Mouse (Mus musculus): ENCODE measurements around the gene Dazl. TPM values are rescaled to one million over a fixed set of nuclear protein-coding genes. Genes with fewer than 3 reads are reported as not detected.

Dazl gene
- polyA plus RNA-seq, 1 experiment from 2014 or later = 0.27 TPM

DNA sequence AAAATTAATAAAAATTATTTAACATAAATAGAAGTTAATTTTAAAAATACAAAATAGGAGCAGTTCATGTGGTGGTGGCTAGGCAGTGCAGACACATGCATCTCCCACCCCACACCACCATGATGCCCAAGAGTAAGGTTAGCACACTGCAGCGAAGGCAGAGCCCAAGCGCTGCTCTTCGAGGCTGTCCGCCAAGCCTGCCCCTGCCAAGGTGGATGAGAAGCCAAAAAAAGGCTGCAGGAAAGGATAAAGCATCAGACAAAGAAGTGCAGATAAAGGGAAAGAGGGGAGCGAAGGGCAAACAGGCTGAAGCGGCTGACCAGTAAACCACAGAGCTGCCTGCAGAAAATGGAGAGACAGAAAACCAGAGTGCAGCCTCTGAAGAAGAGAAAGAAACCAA lies 32.6 kb downstream of the Dazl start:
- WGBS = 93% methylated on average over 6 of the region's 6 CpGs

DNA sequence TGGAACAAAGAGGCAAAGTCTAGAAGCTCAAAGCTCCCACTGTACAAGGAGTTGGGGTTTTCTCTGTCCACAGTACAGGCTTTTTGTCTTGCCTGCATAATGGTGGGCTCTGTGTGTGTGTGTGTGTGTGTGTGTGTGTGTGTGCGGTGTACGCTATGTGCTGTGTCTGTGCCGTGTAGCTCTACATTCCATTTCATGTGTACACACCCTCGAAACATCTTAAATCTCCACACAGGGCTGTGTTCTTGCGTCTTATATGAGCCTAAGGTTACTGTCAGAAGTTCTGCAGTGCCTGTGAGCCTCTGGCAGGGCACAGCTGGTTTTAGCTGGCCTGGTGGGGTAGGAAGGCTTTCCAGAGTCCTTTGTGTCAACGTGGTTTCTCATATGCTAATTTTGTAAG lies 46.8 kb downstream of the Dazl start:
- whole genome bisulfite sequencing = 80% methylated on average over 6 of the region's 6 CpGs
- Histone ChIP-seq H3K36me3 (no peaks in the 10 kb centered on the region), H3K9ac (no peak overlapping the region), H3K27ac (no peak overlapping the region), H3K9me3 (no peaks in the 10 kb centered on the region), H3K27me3 (no peaks in the 10 kb centered on the region), H3K4me2 (no peak overlapping the region), H3K4me3 (no peak overlapping the region), H3K4me1 (replicated peaks) (no peaks in the 10 kb centered on the region; the same call in 1 of the 2 replicates)
- ATAC-seq (ENCODE audit: low FRiP score) = no peak

More for the DNA sequence above, 32.6 kb downstream of the Dazl start:
- Histone ChIP-seq H3K4me1 (replicated peaks) (no peaks in the 10 kb centered on the region), H3K9ac (no peak overlapping the region), H3K9me3 (peaks cover 7% of the 10 kb centered on the region; the same call in 1 of the 2 replicates), H3K4me3 (no peak overlapping the region), H3K4me2 (no peak overlapping the region), H3K27me3 (no peaks in the 10 kb centered on the region), H3K36me3 (no peaks in the 10 kb centered on the region), H3K27ac (no peak overlapping the region)
- no peak for ATAC-seq (ENCODE audit: low FRiP score)

GRCm38 (mm10) chr17:50244675-50245074 lies 48.8 kb downstream of the Dazl start:
- ATAC-seq (ENCODE audit: low FRiP score) = peak; percentile 38; the same call in 1 of the 2 replicates

DNA sequence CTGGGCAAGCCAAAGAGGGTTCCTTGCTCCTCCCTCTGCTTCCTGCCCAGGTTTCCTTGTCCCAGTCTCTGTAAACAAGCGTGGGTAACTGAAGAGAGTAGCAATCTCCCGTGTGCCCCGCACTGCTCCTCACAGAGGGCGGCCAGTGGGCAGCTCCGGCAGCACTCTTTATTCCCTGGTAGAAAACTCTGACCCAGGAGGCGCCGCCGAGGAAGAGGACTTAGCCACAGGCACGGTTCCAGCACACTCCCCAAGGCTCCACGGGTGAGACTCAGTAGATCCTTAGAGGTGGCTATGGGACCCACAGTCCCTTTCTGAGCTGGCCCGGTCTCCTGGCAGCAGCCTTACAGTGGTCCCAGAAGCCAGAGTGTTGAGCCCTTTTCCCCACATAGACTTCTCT lies 50.1 kb downstream of the Dazl start:
- 91% methylated on average over 11 of the region's 11 CpGs for WGBS
- H3K4me1 ChIP-seq (replicated peaks) = no peaks in the 10 kb centered on the region; the same call in 1 of the 2 replicates
- H3K4me3 ChIP-seq = no peak overlapping the region
- no peak overlapping the region for H3K27ac ChIP-seq
- no peak overlapping the region for H3K9ac ChIP-seq
- no peaks in the 10 kb centered on the region for H3K36me3 ChIP-seq
- H3K4me2 ChIP-seq = no peak overlapping the region
- H3K9me3 ChIP-seq = no peaks in the 10 kb centered on the region
- no peak for ATAC-seq (ENCODE audit: low FRiP score)
- peaks cover 4% of the 10 kb centered on the region; the same call in 1 of the 2 replicates for H3K27me3 ChIP-seq

More at GRCm38 (mm10) chr17:50244675-50245074, 48.8 kb downstream of the Dazl start:
- no peaks in the 10 kb centered on the region for H3K9me3 ChIP-seq
- no peak overlapping the region for H3K9ac ChIP-seq
- no peaks in the 10 kb centered on the region for H3K36me3 ChIP-seq
- no peak overlapping the region for H3K4me3 ChIP-seq
- H3K27ac ChIP-seq = no peak overlapping the region
- WGBS = 66% methylated on average over 4 of the region's 4 CpGs
- H3K4me2 ChIP-seq = no peak overlapping the region
- no peaks in the 10 kb centered on the region; the same call in 1 of the 2 replicates for H3K4me1 ChIP-seq (replicated peaks)
- H3K27me3 ChIP-seq = no peaks in the 10 kb centered on the region

GRCm38 (mm10) chr17:50237818-50238610 lies 55.4 kb downstream of the Dazl start:
- H3K9ac ChIP-seq = no peak overlapping the region; the same call in 1 of the 2 replicates
- ATAC-seq (ENCODE audit: low FRiP score) = 0 out of 2 replicates have a peak, but pooled peaks have one; percentile 14
- no peaks in the 10 kb centered on the region for H3K36me3 ChIP-seq
- no peak overlapping the region for H3K4me3 ChIP-seq
- peak overlapping the region; percentile 93; the same call in 1 of the 2 replicates for H3K27ac ChIP-seq
- H3K9me3 ChIP-seq = no peaks in the 10 kb centered on the region
- WGBS = 63% methylated on average over 11 of the region's 11 CpGs
- H3K27me3 ChIP-seq = peaks cover 10% of the 10 kb centered on the region; the same call in 1 of the 2 replicates
- peaks cover 17% of the 10 kb centered on the region for H3K4me1 ChIP-seq (replicated peaks)
- no peak overlapping the region for H3K4me2 ChIP-seq

DNA sequence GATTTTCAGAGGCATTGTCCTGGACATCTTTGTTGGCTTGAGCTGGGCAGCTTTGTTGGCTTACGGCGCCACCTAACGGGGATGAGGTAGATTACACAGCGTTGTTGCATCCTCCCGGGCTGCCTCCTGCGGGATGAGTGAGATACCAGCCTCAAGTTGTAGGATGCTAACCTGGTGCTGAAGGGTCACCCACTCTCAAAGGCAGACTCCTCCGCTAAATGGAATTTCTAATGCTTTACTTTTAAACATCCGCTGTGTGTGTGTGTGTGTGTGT lies 56.1 kb downstream of the Dazl start:
- no peaks in the 10 kb centered on the region for H3K9me3 ChIP-seq
- peak; percentile 85 for ATAC-seq (ENCODE audit: low FRiP score)
- peak overlapping the region; percentile 27 for H3K4me2 ChIP-seq
- H3K36me3 ChIP-seq = no peaks in the 10 kb centered on the region
- peak overlapping the region; percentile 93 for H3K27ac ChIP-seq
- peaks cover 10% of the 10 kb centered on the region; the same call in 1 of the 2 replicates for H3K27me3 ChIP-seq
- H3K4me1 ChIP-seq (replicated peaks) = peaks cover 17% of the 10 kb centered on the region
- H3K9ac ChIP-seq = peak overlapping the region; percentile 53; the same call in 1 of the 2 replicates
- H3K4me3 ChIP-seq = no peak overlapping the region
- 6% methylated on average over 8 of the region's 8 CpGs for WGBS

GRCm38 (mm10) chr17:50236702-50237435 lies 56.6 kb downstream of the Dazl start:
- no peak overlapping the region for H3K4me3 ChIP-seq
- ATAC-seq (ENCODE audit: low FRiP score) = peak; percentile 90
- peak overlapping the region; percentile 93 for H3K27ac ChIP-seq
- H3K9me3 ChIP-seq = no peaks in the 10 kb centered on the region
- 16% methylated on average over 9 of the region's 9 CpGs for WGBS
- H3K4me1 ChIP-seq (replicated peaks) = peaks cover 17% of the 10 kb centered on the region
- peak overlapping the region; percentile 53; the same call in 1 of the 2 replicates for H3K9ac ChIP-seq
- H3K4me2 ChIP-seq = peak overlapping the region; percentile 27
- H3K36me3 ChIP-seq = no peaks in the 10 kb centered on the region
- peaks cover 10% of the 10 kb centered on the region; the same call in 1 of the 2 replicates for H3K27me3 ChIP-seq

DNA sequence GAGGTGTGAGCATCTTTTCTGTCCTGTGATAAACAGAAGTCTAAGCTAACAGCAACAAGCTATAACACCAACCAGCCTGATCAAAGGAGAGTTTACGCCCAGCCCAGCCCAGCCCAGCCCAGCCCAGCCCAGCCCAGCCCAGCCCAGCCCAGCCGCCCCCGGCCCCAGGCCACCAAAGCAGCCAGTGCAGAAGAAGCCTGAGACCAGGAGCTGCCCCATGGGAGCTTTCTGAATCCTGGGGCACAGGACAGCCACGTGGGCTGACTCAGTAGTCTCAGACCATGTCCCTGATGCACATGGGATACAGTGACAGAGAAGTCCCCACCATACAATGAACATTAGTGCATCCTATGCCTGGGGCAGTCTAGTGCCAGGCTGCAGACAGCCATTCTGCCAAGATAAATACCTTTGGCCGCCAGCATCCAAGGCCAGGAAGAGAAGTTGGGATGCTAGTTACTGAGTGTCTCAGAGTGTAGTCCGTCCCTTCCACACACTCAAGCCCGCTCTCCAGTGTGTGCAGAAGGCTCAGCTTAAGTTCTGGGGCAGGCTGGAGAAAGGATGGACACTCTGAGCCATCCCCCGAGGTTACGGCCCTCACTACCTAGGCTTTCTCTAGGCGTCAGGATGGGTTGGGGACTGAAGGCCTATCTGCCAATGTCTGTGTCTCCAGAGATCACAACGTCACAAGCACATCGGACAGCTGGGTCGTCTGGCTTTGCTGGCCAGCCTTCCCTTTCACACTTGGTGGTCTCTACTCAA lies 57.3 kb downstream of the Dazl start:
- 38% methylated on average over 13 of the region's 13 CpGs for WGBS
- H3K27me3 ChIP-seq = peaks cover 10% of the 10 kb centered on the region; the same call in 1 of the 2 replicates
- peaks cover 17% of the 10 kb centered on the region for H3K4me1 ChIP-seq (replicated peaks)
- H3K4me2 ChIP-seq = no peak overlapping the region
- ATAC-seq (ENCODE audit: low FRiP score) = peak; percentile 60
- no peaks in the 10 kb centered on the region for H3K9me3 ChIP-seq
- H3K36me3 ChIP-seq = no peaks in the 10 kb centered on the region
- no peak overlapping the region for H3K4me3 ChIP-seq
- no peak overlapping the region for H3K9ac ChIP-seq
- H3K27ac ChIP-seq = peak overlapping the region; percentile 93

DNA sequence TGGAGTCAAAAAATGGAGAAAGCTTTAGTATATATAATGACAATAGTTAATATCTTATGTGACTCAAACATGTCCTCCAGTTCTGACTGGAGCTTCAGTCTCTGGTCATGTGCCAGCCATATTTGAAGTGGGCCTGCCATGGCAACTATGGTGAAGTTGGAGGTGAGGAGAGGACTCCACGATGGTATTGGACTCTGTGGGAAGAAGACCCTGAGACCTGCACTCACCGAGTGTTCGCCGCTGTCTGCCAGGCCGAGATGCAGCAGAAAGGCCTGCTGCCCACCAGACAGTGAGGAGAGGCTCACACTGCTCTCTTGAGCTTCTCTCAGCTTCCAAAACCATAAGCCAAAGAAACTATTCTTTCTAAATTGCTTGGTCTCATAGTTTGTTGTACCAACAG lies 59.5 kb downstream of the Dazl start:
- Histone ChIP-seq H3K27ac (no peak overlapping the region), H3K4me3 (no peak overlapping the region), H3K9ac (no peak overlapping the region), H3K36me3 (no peaks in the 10 kb centered on the region), H3K9me3 (no peaks in the 10 kb centered on the region), H3K4me1 (replicated peaks) (peaks cover 17% of the 10 kb centered on the region), H3K27me3 (peaks cover 10% of the 10 kb centered on the region; the same call in 1 of the 2 replicates), H3K4me2 (no peak overlapping the region)
- no peak for ATAC-seq (ENCODE audit: low FRiP score)
- WGBS = 93% methylated on average over 5 of the region's 5 CpGs

- WGBS = 88% methylated on average over 11 of the region's 11 CpGs
- H3K4me2 ChIP-seq = no peak overlapping the region
- no peak overlapping the region for H3K27ac ChIP-seq
- H3K4me3 ChIP-seq = no peak overlapping the region
- no peaks in the 10 kb centered on the region for H3K9me3 ChIP-seq
- peaks cover 1% of the 10 kb centered on the region; the same call in 1 of the 2 replicates for H3K27me3 ChIP-seq
- H3K36me3 ChIP-seq = no peaks in the 10 kb centered on the region
- H3K9ac ChIP-seq = no peak overlapping the region
- peaks cover 14% of the 10 kb centered on the region for H3K4me1 ChIP-seq (replicated peaks)
- ATAC-seq (ENCODE audit: low FRiP score) = no peak
Observed at GRCm38 (mm10) chr17:50232821-50233220, 60.6 kb downstream of the Dazl start.

DNA sequence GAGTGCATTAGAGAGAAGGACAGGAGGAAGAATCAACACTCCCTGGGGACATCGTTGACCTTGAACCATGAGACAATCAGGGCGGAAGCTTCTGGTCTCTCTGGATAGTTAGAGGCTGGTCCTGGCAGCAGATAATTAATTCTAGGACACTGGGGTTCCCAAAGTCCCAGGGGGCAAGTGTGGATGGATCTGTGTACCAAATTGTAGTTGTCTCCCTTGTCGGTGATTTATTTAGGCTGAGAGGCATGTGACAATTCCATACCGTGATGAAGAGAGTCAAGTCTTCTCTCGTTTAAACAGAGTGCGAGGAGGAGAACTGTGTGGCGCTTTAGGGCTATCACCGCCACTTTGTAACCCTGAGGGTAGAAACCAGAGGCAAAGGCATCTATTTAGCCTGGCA lies 62.2 kb downstream of the Dazl start:
- Histone ChIP-seq H3K9ac (no peak overlapping the region), H3K9me3 (no peaks in the 10 kb centered on the region), H3K27ac (no peak overlapping the region), H3K4me1 (replicated peaks) (peaks cover 6% of the 10 kb centered on the region), H3K27me3 (no peaks in the 10 kb centered on the region), H3K4me3 (no peak overlapping the region), H3K36me3 (no peaks in the 10 kb centered on the region), H3K4me2 (no peak overlapping the region)
- no peak for ATAC-seq (ENCODE audit: low FRiP score)
- 82% methylated on average over 8 of the region's 8 CpGs for WGBS

DNA sequence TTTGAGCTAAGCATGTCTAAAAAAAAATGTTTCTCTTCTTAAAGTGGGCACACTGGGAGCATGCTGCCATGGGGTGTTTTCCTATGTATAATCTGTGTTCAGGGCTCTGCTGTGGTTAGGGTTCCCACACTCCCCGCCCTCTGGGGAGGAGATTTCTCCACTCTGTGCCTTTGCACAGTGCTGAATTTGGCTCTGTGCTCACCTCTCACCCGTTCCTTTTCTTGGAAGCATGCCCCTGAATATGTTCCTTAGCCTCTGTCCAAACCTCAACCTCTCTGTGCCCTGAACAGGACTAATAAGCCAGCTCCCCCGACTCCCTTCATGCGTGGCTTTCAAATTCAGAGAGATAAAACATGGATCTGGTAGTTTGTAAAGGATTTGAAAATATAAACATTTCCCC lies 63.9 kb downstream of the Dazl start:
- H3K27ac ChIP-seq = no peak overlapping the region
- H3K9me3 ChIP-seq = no peaks in the 10 kb centered on the region
- no peak overlapping the region for H3K4me2 ChIP-seq
- ATAC-seq (ENCODE audit: low FRiP score) = no peak
- H3K9ac ChIP-seq = no peak overlapping the region
- H3K4me3 ChIP-seq = no peak overlapping the region
- H3K4me1 ChIP-seq (replicated peaks) = 0 out of 2 replicates have a peak, but pooled peaks cover 3% of the 10 kb centered on the region
- H3K36me3 ChIP-seq = no peaks in the 10 kb centered on the region
- no peaks in the 10 kb centered on the region for H3K27me3 ChIP-seq
- WGBS = 85% methylated on average over 4 of the region's 4 CpGs
